8 mouse cellular contexts compared by ENCODE assay signal in genomic region chr6:124809052-124809774, GRCm38 (mm10). TPM values are rescaled to one million over a fixed set of nuclear protein-coding genes. Genes with fewer than 3 reads are reported as not detected.
DNase-seq lines count a peak whose midpoint lies in the region; ATAC-seq lines count a peak whose summit lies in the region.

No protein-coding gene starts in this region.

- peak overlapping the region; percentile 72 for H3K9ac ChIP-seq in forebrain, embryonic 14.5 days (ENCODE audit: low read length)

- WGBS in forebrain, embryonic 14.5 days, result under 1% methylated on average over 35 of the region's 35 CpGs

- peak; percentile 84 for DNase-seq in MN1 (ENCODE audit: low spot score)
- DNase-seq in cerebellum, adult 11-12 months, result peak; percentile 87
- DNase-seq in forebrain, embryonic 14.5 days (ENCODE audit: low spot score), result peak; percentile 77
- DNase-seq in heart, postnatal 4 days, result peak; percentile 91
- DNase-seq in layer of hippocampus, postnatal 10 days (ENCODE audit: low spot score in 2 of 2), result peak; percentile 81 to 84
- DNase-seq in lung, postnatal 25 days (ENCODE audit: low spot score), result peak; percentile 84
- peak; percentile 87 for DNase-seq in ovary, postnatal 36 days (ENCODE audit: low spot score)
- DNase-seq in thymus, postnatal 36 days, result peak; percentile 76

- no peaks in the 10 kb centered on the region for H3K9me3 ChIP-seq in forebrain, embryonic 14.5 days (replicated peaks; ENCODE audit: control insufficient read depth, low read length)

- peak overlapping the region; percentile 95 for H3K4me2 ChIP-seq in forebrain, embryonic 14.5 days (ENCODE audit: low read length)

- ATAC-seq in forebrain, embryonic 14.5 days, result peak; percentile 23

- H3K27ac ChIP-seq in forebrain, embryonic 14.5 days (ENCODE audit: low read depth, low read length), result peak overlapping the region; percentile 72

- peaks cover 19% of the 10 kb centered on the region for H3K4me1 ChIP-seq in forebrain, embryonic 14.5 days (ENCODE audit: control insufficient read depth, insufficient read depth, low read length)

- peaks cover 21% of the 10 kb centered on the region for H3K36me3 ChIP-seq in forebrain, embryonic 14.5 days (ENCODE audit: control insufficient read depth, insufficient read depth, low read length)

- H3K4me3 ChIP-seq in forebrain, embryonic 14.5 days (ENCODE audit: low read depth, low read length), result peak overlapping the region; percentile 42

- no peaks in the 10 kb centered on the region for H3K27me3 ChIP-seq in forebrain, embryonic 14.5 days (replicated peaks; ENCODE audit: control insufficient read depth, insufficient read depth, low read length)

RNA-seq across cellular contexts. Expression of gene Spsb2, which starts 0.8 kb away (rescaled TPM):
- polyA plus RNA-seq in forebrain, embryonic 14.5 days (2014; fragmentation: Nextera tagmentation; extraction: Ambion mirVana), result 4.7 and 5.3 TPM in 2 replicates
- 1 to 10 TPM; 3.5 to 4.4 TPM for total RNA-seq in heart, postnatal 4 days (2021)
- total RNA-seq in layer of hippocampus, postnatal 10 days (2021), result 1 to 10 TPM; 3.3 to 5.0 TPM

RNA-seq across cellular contexts. Expression of gene Tpi1, which starts 4.9 kb away (rescaled TPM):
- 417 and 461 TPM in 2 replicates for polyA plus RNA-seq in forebrain, embryonic 14.5 days (2014; fragmentation: Nextera tagmentation; extraction: Ambion mirVana)
- total RNA-seq in heart, postnatal 4 days (2021), result 100 to 1,000 TPM; 977 to 982 TPM
- total RNA-seq in layer of hippocampus, postnatal 10 days (2021), result 100 to 1,000 TPM; 466 to 472 TPM

RNA-seq across cellular contexts. Expression of gene Usp5, which starts 20.1 kb away (rescaled TPM):
- polyA plus RNA-seq in forebrain, embryonic 14.5 days (2014; fragmentation: Nextera tagmentation; extraction: Ambion mirVana), result 154 and 174 TPM in 2 replicates
- total RNA-seq in heart, postnatal 4 days (2021), result 100 to 1,000 TPM; 102 to 104 TPM
- 100 to 1,000 TPM; 181 to 187 TPM for total RNA-seq in layer of hippocampus, postnatal 10 days (2021)

RNA-seq across cellular contexts. Expression of gene Cdca3, which starts 20.1 kb away (rescaled TPM):
- 107 and 139 TPM in 2 replicates for polyA plus RNA-seq in forebrain, embryonic 14.5 days (2014; fragmentation: Nextera tagmentation; extraction: Ambion mirVana)
- total RNA-seq in heart, postnatal 4 days (2021), result 10 to 100 TPM; 77.8 to 82.6 TPM
- total RNA-seq in layer of hippocampus, postnatal 10 days (2021), result 1 to 10 TPM; 5.4 to 6.1 TPM

RNA-seq across cellular contexts. Expression of gene Lrrc23, which starts 29.7 kb away (rescaled TPM):
- 3.4 and 3.5 TPM in 2 replicates for polyA plus RNA-seq in forebrain, embryonic 14.5 days (2014; fragmentation: Nextera tagmentation; extraction: Ambion mirVana)
- under 1 TPM in 1 of 2 experiments, not detected in 1; 0.52 TPM for total RNA-seq in heart, postnatal 4 days (2021)
- 1 to 10 TPM; 1.8 to 3.6 TPM for total RNA-seq in layer of hippocampus, postnatal 10 days (2021)

Comparison
In these comparisons a context has a peak if more than half of its experiments do, and no peak if none do; other contexts are left out.
1. Peak in every context shown above with its lines: DNase-seq, ATAC-seq, H3K4me3 ChIP-seq and H3K27ac ChIP-seq.